In the genomic region with DNA sequence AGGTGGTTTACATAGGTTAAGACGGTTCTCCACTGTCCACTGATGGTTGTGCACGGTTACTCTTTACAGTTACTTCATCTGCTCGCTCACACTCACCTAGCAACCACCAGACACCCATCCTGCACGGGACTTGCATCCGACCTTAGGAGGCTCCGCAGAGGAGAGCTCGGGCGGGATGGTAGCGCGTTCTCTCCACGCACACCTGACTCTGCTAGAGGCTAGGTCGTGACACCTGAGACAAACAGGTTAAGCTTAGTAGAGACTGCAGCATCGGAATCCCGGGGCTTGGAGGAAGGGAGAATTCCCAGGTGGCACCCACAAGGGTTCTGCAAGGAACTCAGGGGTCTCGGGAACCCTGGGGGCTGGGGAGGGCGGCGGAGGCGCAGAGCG, we compare ENCODE assay signal across 8 mouse cellular contexts. TPM values are rescaled to one million over a fixed set of nuclear protein-coding genes. Genes with fewer than 3 reads are reported as not detected.
DNase-seq lines count a peak whose midpoint lies in the region; ATAC-seq lines count a peak whose summit lies in the region.

A gene (plus strand): TSS at position 223 of the 390 bp plus-strand sequence.

- H3K9ac ChIP-seq in embryonic facial prominence, embryonic 11.5 days (replicated peaks; ENCODE audit: low read length): peak within 1 kb of the TSS; percentile 99
- H3K9ac ChIP-seq in heart, embryonic 12.5 days: peak within 1 kb of the TSS; percentile 95
- peak within 1 kb of the TSS; percentile 99 for H3K9ac ChIP-seq in midbrain, embryonic 12.5 days (replicated peaks)

- DNase-seq in 3134 (ENCODE audit: extremely low read depth, insufficient read length, low spot score): peak; percentile 24
- peak; percentile 57 for DNase-seq in CD4-positive, CD25-positive, alpha-beta regulatory T cell, adult 2 months (ENCODE audit: low read depth, low spot score)
- DNase-seq in embryonic facial prominence, embryonic 11.5 days (ENCODE audit: low spot score): no peak
- no peak for DNase-seq in left cerebral cortex, adult 8-10 months (ENCODE audit: low spot score in 2 of 2)
- DNase-seq in cerebellum, postnatal 10 days: no peak
- DNase-seq in right cerebral cortex, adult 2 months (ENCODE audit: low spot score in 2 of 2): no peak

- H3K36me3 ChIP-seq in embryonic facial prominence, embryonic 11.5 days (replicated peaks; ENCODE audit: control insufficient read depth, insufficient read depth, low read depth, low read length): peaks cover 4% of the 10 kb centered on the region
- H3K36me3 ChIP-seq in heart, embryonic 12.5 days: peaks cover 26% of the 10 kb centered on the region
- H3K36me3 ChIP-seq in midbrain, embryonic 12.5 days: peaks cover 24% of the 10 kb centered on the region

- H3K4me1 ChIP-seq in embryonic facial prominence, embryonic 11.5 days (ENCODE audit: control insufficient read depth, insufficient read depth, low read length): no peaks in the 10 kb centered on the region; the same call in 1 of the 2 replicates
- peaks cover 16% of the 10 kb centered on the region for H3K4me1 ChIP-seq in heart, embryonic 12.5 days (replicated peaks)
- peaks cover 16% of the 10 kb centered on the region for H3K4me1 ChIP-seq in midbrain, embryonic 12.5 days

- H3K27me3 ChIP-seq in embryonic facial prominence, embryonic 11.5 days (ENCODE audit: control insufficient read depth, insufficient read depth, low read length): no peaks in the 10 kb centered on the region
- H3K27me3 ChIP-seq in heart, embryonic 12.5 days (replicated peaks): no peaks in the 10 kb centered on the region
- H3K27me3 ChIP-seq in midbrain, embryonic 12.5 days: no peaks in the 10 kb centered on the region

- H3K4me3 ChIP-seq in embryonic facial prominence, embryonic 11.5 days (ENCODE audit: low read depth, low read length): peak within 1 kb of the TSS; percentile 98
- peak within 1 kb of the TSS; percentile 80 for H3K4me3 ChIP-seq in heart, embryonic 12.5 days
- H3K4me3 ChIP-seq in midbrain, embryonic 12.5 days: peak within 1 kb of the TSS; percentile 100

- peak; percentile 42 for ATAC-seq in embryonic facial prominence, embryonic 11.5 days (replicated peaks; ENCODE audit: insufficient number of reproducible peaks, low FRiP score, low TSS enrichment, low read depth)
- ATAC-seq in heart, embryonic 12.5 days (ENCODE audit: insufficient number of reproducible peaks, low FRiP score): peak; percentile 39; the same call in 1 of the 2 replicates
- ATAC-seq in midbrain, embryonic 12.5 days (ENCODE audit: low FRiP score, low read depth): peak; percentile 4; the same call in 1 of the 2 replicates

- H3K9me3 ChIP-seq in embryonic facial prominence, embryonic 11.5 days (replicated peaks; ENCODE audit: control insufficient read depth, low read length): no peaks in the 10 kb centered on the region
- H3K9me3 ChIP-seq in heart, embryonic 12.5 days (replicated peaks): no peaks in the 10 kb centered on the region
- no peaks in the 10 kb centered on the region for H3K9me3 ChIP-seq in midbrain, embryonic 12.5 days

- peak within 1 kb of the TSS; percentile 90 for H3K27ac ChIP-seq in embryonic facial prominence, embryonic 11.5 days (replicated peaks; ENCODE audit: low read depth, low read length)
- H3K27ac ChIP-seq in heart, embryonic 12.5 days (ENCODE audit: poor library complexity, severe bottlenecking): peak within 1 kb of the TSS; percentile 86
- peak within 1 kb of the TSS; percentile 92 for H3K27ac ChIP-seq in midbrain, embryonic 12.5 days (replicated peaks)

- 4% methylated on average over 19 of the region's 19 CpGs for WGBS in embryonic facial prominence, embryonic 11.5 days
- WGBS in heart, embryonic 12.5 days: 3% methylated on average over 19 of the region's 19 CpGs
- WGBS in midbrain, embryonic 12.5 days: 2% methylated on average over 19 of the region's 19 CpGs

- H3K4me2 ChIP-seq in embryonic facial prominence, embryonic 11.5 days (ENCODE audit: low read depth, low read length): peak within 1 kb of the TSS; percentile 86
- H3K4me2 ChIP-seq in heart, embryonic 12.5 days: peak within 1 kb of the TSS; percentile 85
- peak within 1 kb of the TSS; percentile 89 for H3K4me2 ChIP-seq in midbrain, embryonic 12.5 days (replicated peaks)

RNA-seq across cellular contexts. Expression of the gene that starts here (rescaled TPM):
- polyA plus RNA-seq in embryonic facial prominence, embryonic 11.5 days (2014; fragmentation: Nextera tagmentation; extraction: Ambion mirVana): 245 and 261 TPM in 2 replicates
- 153 and 157 TPM in 2 replicates for polyA plus RNA-seq in heart, embryonic 12.5 days (2016; fragmentation: Nextera tagmentation; extraction: Ambion mirVana)
- total RNA-seq in left cerebral cortex, adult 8-10 months (2022): 100 to 1,000 TPM; 140 to 164 (median 154) TPM
- polyA plus RNA-seq in midbrain, embryonic 12.5 days (2016; fragmentation: Nextera tagmentation; extraction: Ambion mirVana): 279 and 301 TPM in 2 replicates

Comparison
In these comparisons a context has a peak if more than half of its experiments do, and no peak if none do; other contexts are left out.
1. DNase-seq: peak in 3134 (single experiment) and CD4-positive, CD25-positive, alpha-beta regulatory T cell, adult 2 months (single experiment); none in embryonic facial prominence, embryonic 11.5 days (single experiment), left cerebral cortex, adult 8-10 months (0 of 2), cerebellum, postnatal 10 days (0 of 2) and right cerebral cortex, adult 2 months (0 of 2).
2. Peak in every context shown above with its lines, with median percentiles within 50 percentile points of each other: ATAC-seq, H3K27ac ChIP-seq, H3K4me2 ChIP-seq, H3K4me3 ChIP-seq and H3K9ac ChIP-seq.